Mouse (Mus musculus): ENCODE data around the gene Snrnp70.

The Snrnp70 gene

DNA sequence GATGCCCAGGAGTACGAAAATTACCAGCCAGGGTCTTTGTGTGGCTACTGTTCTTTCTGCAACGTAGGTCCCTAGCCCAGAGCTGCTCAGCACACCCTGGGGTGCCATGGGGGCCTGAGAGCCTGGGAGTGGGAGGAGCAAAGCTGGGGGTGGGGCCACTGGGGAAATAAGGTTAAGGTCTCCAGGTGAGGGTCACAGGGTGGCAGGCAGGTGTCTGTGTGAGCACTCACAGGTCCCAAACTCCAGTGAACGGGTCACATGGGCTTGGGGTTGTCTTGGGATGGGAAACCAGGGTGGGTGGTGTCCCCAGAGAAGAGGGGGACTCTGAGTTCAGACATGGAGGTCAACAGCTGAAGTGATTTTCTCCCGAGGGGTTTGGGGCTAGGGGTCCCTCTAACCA lies 58.1 kb downstream of the Snrnp70 start:
- no peak for DNase-seq (ENCODE audit: low spot score)

- no peak for DNase-seq (ENCODE audit: low spot score)
Observed at GRCm38 (mm10) chr7:45336319-45336718, 59.2 kb downstream of the Snrnp70 start.

GRCm38 (mm10) chr7:45335056-45335455 lies 60.5 kb downstream of the Snrnp70 start, which contains the start of gene Hrc:
TSS of gene Hrc (plus strand) at chr7:45335290.
- DNase-seq (ENCODE audit: low spot score) = no peak

DNA sequence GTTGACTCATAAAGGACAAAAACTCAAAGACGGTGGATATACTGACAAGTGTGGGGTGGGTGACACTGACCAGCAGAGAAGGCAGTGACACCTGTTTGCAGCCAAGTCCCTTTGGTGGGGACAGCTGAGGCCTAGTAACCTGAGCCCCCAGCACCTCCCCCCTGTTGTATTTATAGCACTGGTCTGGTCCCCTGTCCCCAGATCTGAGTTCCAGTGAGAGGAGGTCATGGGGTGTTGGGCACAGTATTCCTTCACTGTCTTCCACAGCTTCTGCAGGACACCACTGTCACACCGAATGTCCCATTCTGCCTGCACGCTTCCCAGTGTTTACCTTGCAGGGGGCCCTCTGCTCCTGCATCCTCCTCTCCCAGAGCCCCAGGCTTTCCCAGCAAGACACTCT lies 60.9 kb downstream of the Snrnp70 start:
- DNase-seq (ENCODE audit: low spot score) = no peak

DNA sequence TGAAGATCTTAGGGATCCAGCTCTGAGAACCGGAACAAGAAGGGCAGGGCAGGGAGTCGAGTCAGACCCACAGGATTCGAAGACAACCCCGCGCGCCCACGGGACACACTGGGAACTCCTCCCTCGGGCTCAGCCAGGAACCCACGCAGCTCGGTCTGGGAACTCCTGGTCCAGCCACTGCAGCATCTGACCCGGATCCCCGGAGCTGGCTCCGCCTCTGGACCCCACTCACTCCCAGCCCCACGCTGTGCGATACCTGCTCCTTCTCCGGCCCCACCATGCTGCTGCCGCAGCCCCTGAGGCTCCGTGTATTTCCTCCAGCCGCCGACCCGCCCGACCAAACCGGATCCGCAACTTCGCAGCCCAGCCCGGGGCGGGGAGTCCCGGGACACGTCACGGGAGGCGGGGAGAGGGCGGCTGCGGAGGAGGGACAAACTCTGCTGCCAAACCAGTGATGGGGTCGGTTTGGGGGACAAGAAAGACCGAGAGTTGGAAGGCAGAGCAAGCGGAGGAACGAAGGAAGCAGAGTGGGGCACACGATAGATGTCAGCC lies 62.0 kb downstream of the Snrnp70 start, which contains the start of gene Trpm4:
Gene Trpm4 (minus strand): TSS at position 350 of the 552 bp plus-strand sequence.
- DNase-seq (ENCODE audit: low spot score) = peak; percentile 56

DNA sequence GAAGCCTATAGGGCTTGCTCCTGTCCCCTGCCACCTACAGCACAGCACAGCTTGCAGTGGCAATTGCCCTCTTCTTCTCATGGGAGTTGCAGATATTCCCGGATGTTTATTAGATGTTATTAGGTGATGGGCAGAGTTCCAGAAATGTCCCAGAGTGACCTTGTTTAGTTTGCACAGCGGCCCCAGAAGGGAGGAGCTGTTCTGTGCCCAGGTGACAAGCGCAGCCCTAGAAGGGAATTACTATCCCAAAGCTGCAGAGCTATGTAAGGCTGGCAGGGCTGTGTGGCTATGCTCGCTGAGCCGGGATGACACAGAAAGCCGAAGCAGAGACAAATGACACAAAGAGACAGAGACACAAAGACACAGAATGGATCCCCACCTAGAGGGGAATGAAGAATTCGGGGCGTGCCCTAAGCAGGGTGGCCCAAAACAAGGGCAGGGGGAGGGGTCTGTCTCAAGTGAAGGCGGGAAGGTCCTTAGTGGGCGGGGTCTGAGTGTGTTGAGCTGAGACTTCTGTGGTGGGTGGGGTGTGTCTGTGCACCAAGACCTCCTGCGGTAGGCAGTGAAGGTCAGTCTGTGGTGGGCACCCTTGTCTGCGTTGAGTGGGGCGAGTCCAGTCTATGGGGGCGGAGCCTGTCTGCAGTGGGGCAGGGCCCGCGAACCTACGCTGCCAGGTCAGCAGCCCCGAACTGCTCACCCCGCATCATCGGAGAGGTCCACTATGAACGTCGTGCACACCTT lies 62.7 kb downstream of the Snrnp70 start:
- DNase-seq (ENCODE audit: low spot score) = peak; percentile 16

DNA sequence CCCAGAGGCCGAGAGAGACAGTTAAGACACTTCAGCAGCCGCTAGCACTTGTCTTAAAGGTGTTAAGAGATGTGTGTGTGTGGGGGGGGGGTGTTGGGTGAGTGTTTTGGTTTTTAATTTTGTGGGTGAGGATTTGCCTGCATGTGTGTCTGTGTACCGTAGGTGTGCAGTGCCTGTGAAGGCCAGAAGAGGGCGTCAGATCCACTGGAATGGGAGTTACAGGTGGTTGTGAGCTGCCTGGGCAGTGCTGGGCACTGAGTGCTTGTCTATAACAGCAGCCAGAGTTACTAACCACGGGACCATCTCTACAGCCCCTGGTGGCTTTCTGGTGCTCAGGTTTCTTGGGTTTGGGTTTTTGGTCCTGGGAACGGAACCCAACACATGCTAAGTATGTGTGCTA lies 64.0 kb downstream of the Snrnp70 start:
- no peak for DNase-seq (ENCODE audit: low spot score)

DNA sequence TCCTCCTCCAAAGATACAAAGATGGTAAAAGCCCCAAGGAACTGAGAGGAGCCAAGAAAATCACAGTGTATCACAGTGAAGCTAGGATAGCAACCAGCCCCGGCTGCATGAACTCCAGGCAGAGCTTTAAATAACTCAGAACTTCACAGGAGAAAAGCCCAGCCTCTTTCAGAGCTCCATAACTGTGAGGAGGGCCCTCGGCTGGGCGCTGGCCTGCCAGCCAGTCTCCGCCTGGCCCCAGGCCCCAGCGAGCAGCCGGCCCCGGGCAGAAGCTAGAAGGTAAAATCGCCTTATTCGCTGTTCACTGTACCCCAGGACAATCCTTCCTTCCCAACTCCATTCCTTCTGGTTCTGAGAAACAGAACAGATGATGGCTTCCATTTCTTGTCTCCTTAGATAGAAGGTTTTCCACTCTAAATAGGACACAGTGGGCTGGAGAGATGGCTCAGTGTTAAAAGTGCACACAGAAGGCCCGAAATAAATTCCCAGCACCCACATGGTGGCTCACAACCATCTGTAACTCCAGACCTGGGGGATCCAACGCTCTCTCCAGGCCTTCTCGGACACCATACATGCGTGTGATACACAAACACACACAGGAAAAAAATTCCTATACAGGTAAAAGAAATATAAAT lies 66.6 kb downstream of the Snrnp70 start:
- DNase-seq (ENCODE audit: low spot score) = no peak

All from adipocyte (in vitro differentiated cells).